Mouse (Mus musculus) neural tube, postnatal 0 days (tissue): ENCODE measurements around the gene Ccpg1os. TPM values are rescaled to one million over a fixed set of nuclear protein-coding genes. Genes with fewer than 3 reads are reported as not detected.

Experiments used
- microRNA-seq: library from miRNA; unstranded; fragments of <30 nt; microRNA quantifications from one replicate; pipeline ENCODE4, GENCODE M21; 2016
- polyA plus RNA-seq: library from polyadenylated mRNA; unstranded; fragments of >200 nt; fragmentation: Nextera tagmentation; extraction: Ambion mirVana; gene quantifications from 2 replicates; pipeline ENCODE4 v1.2.1, GENCODE M21; 2015

The Ccpg1os gene
- polyA plus RNA-seq, result 20.4 and 23.8 TPM in 2 replicates

GRCm38 (mm10) chr9:72985250-72986220 lies at the start of gene Ccpg1os, which contains the start of gene Ccpg1:
Ccpg1os (minus strand) TSS chr9:72985382.
Ccpg1 (plus strand) TSS chr9:72985429.

GRCm38 (mm10) chr9:72958521-72959450 lies 26.4 kb downstream of the Ccpg1os start, which contains the start of the genes Dyx1c1 and Gm44503:
Dyx1c1 (plus strand) TSS chr9:72958785.
Gm44503 (plus strand) TSS chr9:72958852.

Small RNA genes within 50 kb of the gene (microRNA-seq; reads per million reads assigned to microRNA genes)
- gene Gm27353, result not detected

Other genes with a start within 250 kb of the Ccpg1os start
- gene Prtg, start 178.5 kb downstream of the Ccpg1os start, polyA plus RNA-seq, result 0.34 TPM in 2 replicates
- 9.6 and 10.9 TPM in 2 replicates for gene Pygo1, start 59.7 kb downstream of the Ccpg1os start, polyA plus RNA-seq
- gene Dyx1c1, start 26.6 kb downstream of the Ccpg1os start, polyA plus RNA-seq, result 2.7 and 3.4 TPM in 2 replicates
- gene Gm44503, start 26.5 kb downstream of the Ccpg1os start, polyA plus RNA-seq, result not detected in 2 replicates
- gene Ccpg1, start within 50 bp of the Ccpg1os start, polyA plus RNA-seq, result 35.7 and 36.9 TPM in 2 replicates
- gene Pigb, start 55.0 kb upstream of the Ccpg1os start, polyA plus RNA-seq, result 10.1 and 11.5 TPM in 2 replicates
- gene Rab27a, start 59.5 kb upstream of the Ccpg1os start, polyA plus RNA-seq, result 4.2 and 5.6 TPM in 2 replicates
- gene Khdc3, start 116.5 kb upstream of the Ccpg1os start, polyA plus RNA-seq, result 0.17 and 0.24 TPM in 2 replicates
- gene Gm20509, start 117.1 kb upstream of the Ccpg1os start, polyA plus RNA-seq, result not detected in 2 replicates
- gene Rsl24d1, start 128.0 kb upstream of the Ccpg1os start, polyA plus RNA-seq, result 89.1 and 91.0 TPM in 2 replicates